Mouse (Mus musculus) forebrain, embryonic 10.5 days (tissue): ENCODE measurements around the gene Wnt7b. TPM values are rescaled to one million over a fixed set of nuclear protein-coding genes. Genes with fewer than 3 reads are reported as not detected.

ENCODE experiments used
- polyA plus RNA-seq: library from polyadenylated mRNA; unstranded; fragments of >200 nt; fragmentation: Nextera tagmentation; extraction: Ambion mirVana; gene quantifications from 2 replicates; pipeline ENCODE4 v1.2.1, GENCODE M21; 2016

Wnt7b gene
- polyA plus RNA-seq, 1 experiment from 2014 or later = 126 TPM

Other genes starting within 250 kb of the Wnt7b start
- 346 and 358 TPM in 2 replicates for gene Atxn10, start 246.2 kb downstream of the Wnt7b start, polyA plus RNA-seq
- gene 7530416G11Rik, start 79.2 kb downstream of the Wnt7b start, polyA plus RNA-seq = not detected in 2 replicates
- gene Ppara, start 152.5 kb upstream of the Wnt7b start, polyA plus RNA-seq = 0.11 and 0.20 TPM in 2 replicates
- 29.7 and 30.7 TPM in 2 replicates for gene Cdpf1, start 229.2 kb upstream of the Wnt7b start, polyA plus RNA-seq
- 0.04 and 0.09 TPM in 2 replicates for gene Pkdrej, start 239.3 kb upstream of the Wnt7b start, polyA plus RNA-seq
- 2.2 and 3.1 TPM in 2 replicates for gene Ttc38, start 249.8 kb upstream of the Wnt7b start, polyA plus RNA-seq